In the genomic region with DNA sequence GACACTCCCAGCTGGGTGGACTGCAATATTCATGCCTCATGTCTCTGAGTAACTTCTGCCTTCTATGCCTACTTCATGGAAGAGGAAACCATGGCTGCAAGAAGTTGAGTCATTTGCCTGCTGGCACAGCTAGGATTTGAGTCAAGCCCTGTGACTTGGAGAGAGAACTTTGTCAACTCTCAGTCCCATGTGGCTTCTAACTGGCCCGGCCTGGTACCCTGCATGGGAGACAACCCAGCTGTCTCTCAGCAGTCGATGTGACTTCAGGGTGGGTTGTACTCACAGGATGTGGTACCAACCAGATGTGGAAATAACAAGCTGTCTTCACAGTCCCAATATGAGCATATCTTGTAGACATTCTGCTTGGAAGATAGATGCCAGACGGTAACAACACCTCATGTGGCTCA, we compare ENCODE assay signal across 22 mouse cellular contexts.
DNase-seq lines count a peak whose midpoint lies in the region; ATAC-seq lines count a peak whose summit lies in the region.
"Had no signal": no experiment of that assay in that cellular context is flagged by ENCODE, and none has a peak within 500 bp of the region (broad histone marks: within the 10 kb centered on the region; RNA-seq: fewer than 3 reads in every experiment).

No protein-coding gene starts in this region.

- H3K4me2 ChIP-seq in heart, embryonic 16.5 days (ENCODE audit: low read depth, low read length) = no peak overlapping the region
- H3K4me2 ChIP-seq in heart, embryonic 12.5 days = no peak overlapping the region
- H3K4me2 ChIP-seq: embryonic facial prominence, embryonic 13.5 days; heart, embryonic 15.5 days had no signal

- H3K4me3 ChIP-seq in heart, embryonic 16.5 days (ENCODE audit: low read length) = no peak overlapping the region
- H3K4me3 ChIP-seq in heart, embryonic 12.5 days = no peak overlapping the region
- H3K4me3 ChIP-seq: embryonic facial prominence, embryonic 13.5 days; gastrocnemius, adult 2 months; heart, embryonic 15.5 days had no signal

- no peaks in the 10 kb centered on the region for H3K9me3 ChIP-seq in heart, embryonic 16.5 days (replicated peaks; ENCODE audit: control insufficient read depth, low read length)
- H3K9me3 ChIP-seq in heart, embryonic 12.5 days (replicated peaks) = no peaks in the 10 kb centered on the region
- H3K9me3 ChIP-seq: heart, embryonic 15.5 days had no signal

- 62% methylated on average over 3 of the region's 3 CpGs for WGBS in heart, embryonic 16.5 days
- WGBS in heart, embryonic 12.5 days = 69% methylated on average over 3 of the region's 3 CpGs

- 0 out of 2 replicates have a peak, but pooled peaks have one; percentile 28 for ATAC-seq in heart, embryonic 16.5 days (replicated peaks; ENCODE audit: extremely low read depth, insufficient read depth, low FRiP score)
- no peak for ATAC-seq in heart, embryonic 12.5 days (ENCODE audit: insufficient number of reproducible peaks, low FRiP score)
- peak; percentile 58 for ATAC-seq in megakaryocyte progenitor cell, adult 5-6 weeks (replicated peaks; ENCODE audit: poor library complexity)
- no peak for ATAC-seq in erythroid progenitor cell, adult 5-6 weeks (replicated peaks; ENCODE audit: low FRiP score, poor library complexity, severe bottlenecking)
- no peak for ATAC-seq in erythroblast, adult 5-6 weeks (replicated peaks; ENCODE audit: low FRiP score, poor library complexity, severe bottlenecking)

- no peaks in the 10 kb centered on the region for H3K27me3 ChIP-seq in heart, embryonic 16.5 days (ENCODE audit: control insufficient read depth, insufficient read depth, low read length)
- no peaks in the 10 kb centered on the region for H3K27me3 ChIP-seq in heart, embryonic 12.5 days (replicated peaks)
- H3K27me3 ChIP-seq: embryonic facial prominence, embryonic 13.5 days; heart, embryonic 15.5 days had no signal

- peaks cover 6% of the 10 kb centered on the region for H3K4me1 ChIP-seq in heart, embryonic 16.5 days (ENCODE audit: control insufficient read depth, insufficient read depth, low read length)
- peaks cover 23% of the 10 kb centered on the region for H3K4me1 ChIP-seq in heart, embryonic 12.5 days (replicated peaks)

- no peak overlapping the region for H3K27ac ChIP-seq in heart, embryonic 16.5 days (ENCODE audit: low read length)
- H3K27ac ChIP-seq in heart, embryonic 12.5 days (ENCODE audit: poor library complexity, severe bottlenecking) = no peak overlapping the region
- H3K27ac ChIP-seq: embryonic facial prominence, embryonic 13.5 days; gastrocnemius, adult 2 months; heart, embryonic 15.5 days had no signal

- no peak overlapping the region for H3K9ac ChIP-seq in heart, embryonic 16.5 days (ENCODE audit: low read length)
- no peak overlapping the region for H3K9ac ChIP-seq in heart, embryonic 12.5 days
- H3K9ac ChIP-seq: embryonic facial prominence, embryonic 13.5 days; heart, embryonic 15.5 days had no signal

- peak; percentile 11 for DNase-seq in adipocyte (ENCODE audit: low spot score)
- DNase-seq in thymus, postnatal 36 days = peak; percentile 45 to 65
- no peak for DNase-seq in urinary bladder, postnatal 25 days (ENCODE audit: low spot score)
- DNase-seq: adrenal gland, postnatal 10 days; B cell, adult 2 months; cerebellum, adult 9-11 months; gastrocnemius, adult 2 months; heart, adult 18-20 months; kidney, adult 2 months; kidney, postnatal 14 days; liver; lung, adult 2 months; lung, postnatal 4 days; midbrain, embryonic 14.5 days; right cerebral cortex, postnatal 25 days had no signal

- H3K36me3 ChIP-seq in heart, embryonic 16.5 days (ENCODE audit: control insufficient read depth, insufficient read depth) = no peaks in the 10 kb centered on the region
- H3K36me3 ChIP-seq in heart, embryonic 12.5 days = no peaks in the 10 kb centered on the region
- H3K36me3 ChIP-seq: embryonic facial prominence, embryonic 13.5 days; heart, embryonic 15.5 days had no signal

Comparison
In these comparisons a context has a peak if more than half of its experiments do, and no peak if none do; other contexts are left out.
1. ATAC-seq: peak in heart, embryonic 16.5 days (single experiment) and megakaryocyte progenitor cell, adult 5-6 weeks (single experiment); none in heart, embryonic 12.5 days (single experiment), erythroid progenitor cell, adult 5-6 weeks (single experiment) and erythroblast, adult 5-6 weeks (single experiment).